Mouse (Mus musculus) liver, embryonic 14.5 days (tissue): Measurements from ENCODE around the gene Gemin6.

Source experiments
- CTCF ChIP-seq: IDR thresholded peaks from 2 replicates; pipeline ENCODE4 v1.5.1; 2016; ENCODE audit warnings: antibody characterized with exemption, low read depth, control low read depth
- EP300 ChIP-seq: IDR thresholded peaks from 2 replicates; pipeline ENCODE4 v1.6.1; 2016; ENCODE audit warnings: antibody characterized with exemption, low read depth

DNA sequence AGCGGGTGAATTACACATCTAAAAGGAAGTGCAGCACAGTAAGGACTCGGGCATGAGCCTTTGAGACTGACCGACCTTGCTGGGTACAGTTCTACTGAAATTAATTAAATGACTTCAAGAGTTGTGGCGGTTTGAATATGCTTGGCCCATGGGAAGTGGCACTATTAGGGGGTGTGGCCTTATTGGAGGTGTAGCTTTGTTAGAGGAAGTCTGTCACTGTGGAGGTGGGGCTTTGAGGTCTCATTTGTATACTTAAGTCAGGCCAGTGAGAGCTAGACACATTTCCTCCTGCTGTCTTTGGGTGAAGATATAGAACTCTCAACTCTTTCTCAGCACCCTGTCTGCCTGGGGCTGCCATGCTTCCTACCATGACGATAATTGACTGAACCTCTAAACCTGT, 30.2 kb downstream of the Gemin6 start:
- no peak for TF ChIP-seq EP300
- no peak for TF ChIP-seq CTCF
